Comparison of ENCODE assay signal across 16 mouse cellular contexts in genomic region chr16:22335781-22336180, GRCm38 (mm10).
"Had no signal": no experiment of that assay in that cellular context is flagged by ENCODE, and none has a peak within 500 bp of the region (broad histone marks: within the 10 kb centered on the region; RNA-seq: fewer than 3 reads in every experiment).

No protein-coding gene starts in this region.

- H3K27ac ChIP-seq: lung, embryonic 15.5 days; macrophage; midbrain, embryonic 13.5 days; midbrain, embryonic 15.5 days; neural tube, embryonic 12.5 days; stomach, embryonic 15.5 days; stomach, postnatal 0 days had no signal

- H3K36me3 ChIP-seq: lung, embryonic 15.5 days; midbrain, embryonic 13.5 days; midbrain, embryonic 15.5 days; neural tube, embryonic 12.5 days; stomach, embryonic 15.5 days had no signal

- H3K4me3 ChIP-seq: lung, embryonic 15.5 days; megakaryocyte, embryonic 14.5 days; midbrain, embryonic 13.5 days; midbrain, embryonic 15.5 days; neural tube, embryonic 12.5 days; stomach, embryonic 15.5 days had no signal

- ATAC-seq: lung, postnatal 0 days; midbrain, embryonic 13.5 days; midbrain, embryonic 15.5 days had no signal

- H3K9me3 ChIP-seq: lung, embryonic 15.5 days; midbrain, embryonic 15.5 days; neural tube, embryonic 12.5 days; stomach, embryonic 15.5 days had no signal

- DNase-seq: lung, postnatal 14 days; lung, postnatal 36 days; right cerebral cortex, postnatal 14 days; thymus, adult 2 months; thymus, postnatal 25 days; thymus, postnatal 4 days had no signal

- H3K4me1 ChIP-seq: lung, embryonic 15.5 days; megakaryocyte, embryonic 14.5 days; midbrain, embryonic 13.5 days; midbrain, embryonic 15.5 days; neural tube, embryonic 12.5 days had no signal

- H3K4me2 ChIP-seq: lung, embryonic 15.5 days; midbrain, embryonic 11.5 days; midbrain, embryonic 13.5 days; midbrain, embryonic 15.5 days; neural tube, embryonic 12.5 days; stomach, embryonic 15.5 days had no signal

- H3K9ac ChIP-seq: lung, embryonic 15.5 days; midbrain, embryonic 13.5 days; midbrain, embryonic 15.5 days; neural tube, embryonic 12.5 days; stomach, embryonic 15.5 days had no signal

- H3K27me3 ChIP-seq: lung, embryonic 15.5 days; midbrain, embryonic 13.5 days; midbrain, embryonic 15.5 days; neural tube, embryonic 12.5 days; stomach, embryonic 15.5 days had no signal
